Mouse (Mus musculus): ENCODE measurements at regions not wholly inside any gene's neighbourhood (a gene's known extent, or its start where the extent isn't known, plus 50 kb on each side); places are given as distances from the start of the nearest gene placed in this dataset.

GRCm38 (mm10) chr14:17234898-17235297 is 415.9 kb upstream of the Rarb start:
- ATAC-seq (ENCODE audit: insufficient read depth): no peak
- H3K36me3 ChIP-seq (replicated peaks): no peaks in the 10 kb centered on the region
- no peaks in the 10 kb centered on the region for H3K27me3 ChIP-seq
- H3K9ac ChIP-seq: no peak overlapping the region
- no peak overlapping the region for H3K27ac ChIP-seq (replicated peaks)
- no peaks in the 10 kb centered on the region for H3K4me1 ChIP-seq (replicated peaks)
- no peak overlapping the region for H3K4me2 ChIP-seq
- no peaks in the 10 kb centered on the region for H3K9me3 ChIP-seq (replicated peaks)
- no peak overlapping the region for H3K4me3 ChIP-seq (replicated peaks)

GRCm38 (mm10) chr14:17211502-17211901 is 392.5 kb upstream of the Rarb start:
- Histone ChIP-seq H3K27me3 (no peaks in the 10 kb centered on the region), H3K4me1 (replicated peaks) (no peaks in the 10 kb centered on the region), H3K36me3 (replicated peaks) (no peaks in the 10 kb centered on the region), H3K9me3 (replicated peaks) (no peaks in the 10 kb centered on the region), H3K4me3 (replicated peaks) (no peak overlapping the region), H3K4me2 (no peak overlapping the region), H3K27ac (replicated peaks) (no peak overlapping the region), H3K9ac (no peak overlapping the region)
- ATAC-seq (ENCODE audit: insufficient read depth): no peak
- 53% methylated on average over 2 of the region's 2 CpGs for WGBS (ENCODE audit: insufficient replicate concordance)

DNA sequence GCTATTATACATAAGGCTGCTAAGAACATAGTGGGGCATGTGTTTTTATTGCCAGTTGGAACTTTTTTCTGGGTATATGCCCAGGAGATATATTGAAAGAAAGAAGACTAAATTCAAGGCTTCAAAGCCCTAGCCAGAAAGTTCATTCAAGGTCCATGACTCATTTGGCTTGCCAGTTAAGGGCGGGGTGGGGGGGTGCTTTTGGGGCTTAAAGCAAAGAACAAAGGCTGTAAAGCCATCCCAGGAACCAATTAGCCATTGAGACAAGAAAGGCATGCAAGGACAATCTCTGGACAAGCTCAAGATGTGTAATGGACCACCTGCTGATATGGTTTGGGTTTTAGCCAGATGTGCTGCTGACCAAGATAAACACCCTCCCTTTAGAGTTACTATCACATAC is 386.7 kb upstream of the Rarb start:
- no peak overlapping the region for H3K4me3 ChIP-seq (replicated peaks)
- WGBS (ENCODE audit: insufficient replicate concordance): 44% methylated on average over 1 of the region's 1 CpGs
- H3K4me1 ChIP-seq (replicated peaks): no peaks in the 10 kb centered on the region
- no peaks in the 10 kb centered on the region for H3K9me3 ChIP-seq (replicated peaks)
- H3K27ac ChIP-seq (replicated peaks): no peak overlapping the region
- no peaks in the 10 kb centered on the region for H3K27me3 ChIP-seq
- H3K4me2 ChIP-seq: no peak overlapping the region
- no peak for ATAC-seq (ENCODE audit: insufficient read depth)
- H3K36me3 ChIP-seq (replicated peaks): no peaks in the 10 kb centered on the region
- no peak overlapping the region for H3K9ac ChIP-seq

- Histone ChIP-seq H3K4me3 (replicated peaks) (no peak overlapping the region), H3K36me3 (replicated peaks) (no peaks in the 10 kb centered on the region), H3K27me3 (no peaks in the 10 kb centered on the region), H3K4me2 (no peak overlapping the region), H3K9ac (no peak overlapping the region), H3K27ac (replicated peaks) (no peak overlapping the region), H3K9me3 (replicated peaks) (no peaks in the 10 kb centered on the region), H3K4me1 (replicated peaks) (no peaks in the 10 kb centered on the region)
- 37% methylated on average over 1 of the region's 1 CpGs for WGBS (ENCODE audit: insufficient replicate concordance)
- ATAC-seq (ENCODE audit: insufficient read depth): no peak
Observed at GRCm38 (mm10) chr14:17203251-17204015, 384.5 kb upstream of the Rarb start.

GRCm38 (mm10) chr14:17192953-17193352 is 374.0 kb upstream of the Rarb start:
- no peak for ATAC-seq (ENCODE audit: insufficient read depth)
- Histone ChIP-seq H3K4me2 (no peak overlapping the region), H3K9me3 (replicated peaks) (no peaks in the 10 kb centered on the region), H3K4me3 (replicated peaks) (no peak overlapping the region), H3K27me3 (no peaks in the 10 kb centered on the region), H3K4me1 (replicated peaks) (no peaks in the 10 kb centered on the region), H3K9ac (no peak overlapping the region), H3K36me3 (replicated peaks) (no peaks in the 10 kb centered on the region), H3K27ac (replicated peaks) (no peak overlapping the region)
- 14% methylated on average over 2 of the region's 2 CpGs for WGBS (ENCODE audit: insufficient replicate concordance)

- Histone ChIP-seq H3K9me3 (replicated peaks) (no peaks in the 10 kb centered on the region), H3K4me1 (replicated peaks) (no peaks in the 10 kb centered on the region), H3K4me3 (replicated peaks) (no peak overlapping the region), H3K27ac (replicated peaks) (no peak overlapping the region), H3K36me3 (replicated peaks) (no peaks in the 10 kb centered on the region), H3K27me3 (peaks cover 12% of the 10 kb centered on the region), H3K4me2 (peak overlapping the region; percentile 55), H3K9ac (no peak overlapping the region)
- WGBS (ENCODE audit: insufficient replicate concordance): 16% methylated on average over 7 of the region's 7 CpGs
- no peak for ATAC-seq (ENCODE audit: insufficient read depth)
Observed at GRCm38 (mm10) chr14:17173218-17173617, 354.3 kb upstream of the Rarb start.

GRCm38 (mm10) chr14:17172330-17173110 is 353.6 kb upstream of the Rarb start:
- Histone ChIP-seq H3K9me3 (replicated peaks) (no peaks in the 10 kb centered on the region), H3K36me3 (replicated peaks) (no peaks in the 10 kb centered on the region), H3K4me1 (replicated peaks) (no peaks in the 10 kb centered on the region), H3K27ac (replicated peaks) (no peak overlapping the region), H3K4me2 (peak overlapping the region; percentile 55), H3K4me3 (replicated peaks) (peak overlapping the region; percentile 23; the same call in 1 of the 2 replicates), H3K27me3 (peaks cover 12% of the 10 kb centered on the region), H3K9ac (no peak overlapping the region)
- ATAC-seq (ENCODE audit: insufficient read depth): no peak
- 2% methylated on average over 35 of the region's 35 CpGs for WGBS (ENCODE audit: insufficient replicate concordance)

- H3K9ac ChIP-seq: no peak overlapping the region
- ATAC-seq (ENCODE audit: insufficient read depth): no peak
- peaks cover 12% of the 10 kb centered on the region for H3K27me3 ChIP-seq
- no peaks in the 10 kb centered on the region for H3K36me3 ChIP-seq (replicated peaks)
- H3K4me2 ChIP-seq: peak overlapping the region; percentile 55; the same call in 1 of the 2 replicates
- 30% methylated on average over 5 of the region's 5 CpGs for WGBS (ENCODE audit: insufficient replicate concordance)
- H3K9me3 ChIP-seq (replicated peaks): no peaks in the 10 kb centered on the region
- H3K4me1 ChIP-seq (replicated peaks): no peaks in the 10 kb centered on the region
- no peak overlapping the region for H3K4me3 ChIP-seq (replicated peaks)
- no peak overlapping the region for H3K27ac ChIP-seq (replicated peaks)
Observed at GRCm38 (mm10) chr14:17171896-17172295, 352.9 kb upstream of the Rarb start.

DNA sequence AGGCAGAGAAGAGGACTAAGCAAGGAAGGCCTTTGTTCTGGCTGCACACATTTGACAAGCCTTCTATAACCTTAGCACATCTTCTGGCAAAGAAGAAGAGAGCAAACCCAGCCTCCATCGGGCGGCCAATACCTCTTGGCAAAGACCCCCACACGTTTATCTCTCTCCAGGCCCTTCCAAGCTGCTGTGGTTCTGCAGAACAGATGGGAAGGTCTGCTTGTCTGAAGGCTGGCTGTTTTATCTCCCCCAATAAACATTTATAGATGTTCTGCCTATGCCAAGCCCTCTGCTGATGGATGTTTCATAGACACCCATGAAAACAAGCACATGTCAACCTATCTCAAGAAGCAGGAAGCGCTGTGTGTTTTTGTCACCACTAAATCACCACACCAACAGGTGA is 339.4 kb upstream of the Rarb start:
- 43% methylated on average over 4 of the region's 4 CpGs for WGBS (ENCODE audit: insufficient replicate concordance)
- Histone ChIP-seq H3K27ac (replicated peaks) (no peak overlapping the region), H3K27me3 (no peaks in the 10 kb centered on the region), H3K4me1 (replicated peaks) (no peaks in the 10 kb centered on the region), H3K4me3 (replicated peaks) (no peak overlapping the region), H3K9ac (no peak overlapping the region), H3K4me2 (no peak overlapping the region), H3K36me3 (replicated peaks) (no peaks in the 10 kb centered on the region), H3K9me3 (replicated peaks) (no peaks in the 10 kb centered on the region)
- no peak for ATAC-seq (ENCODE audit: insufficient read depth)

- Histone ChIP-seq H3K4me2 (no peak overlapping the region), H3K4me1 (replicated peaks) (no peaks in the 10 kb centered on the region), H3K27ac (replicated peaks) (no peak overlapping the region), H3K9ac (no peak overlapping the region), H3K4me3 (replicated peaks) (no peak overlapping the region), H3K36me3 (replicated peaks) (no peaks in the 10 kb centered on the region), H3K9me3 (replicated peaks) (no peaks in the 10 kb centered on the region), H3K27me3 (no peaks in the 10 kb centered on the region)
- ATAC-seq (ENCODE audit: insufficient read depth): no peak
- 43% methylated on average over 2 of the region's 2 CpGs for WGBS (ENCODE audit: insufficient replicate concordance)
Observed at GRCm38 (mm10) chr14:17156402-17156954, 337.5 kb upstream of the Rarb start.

DNA sequence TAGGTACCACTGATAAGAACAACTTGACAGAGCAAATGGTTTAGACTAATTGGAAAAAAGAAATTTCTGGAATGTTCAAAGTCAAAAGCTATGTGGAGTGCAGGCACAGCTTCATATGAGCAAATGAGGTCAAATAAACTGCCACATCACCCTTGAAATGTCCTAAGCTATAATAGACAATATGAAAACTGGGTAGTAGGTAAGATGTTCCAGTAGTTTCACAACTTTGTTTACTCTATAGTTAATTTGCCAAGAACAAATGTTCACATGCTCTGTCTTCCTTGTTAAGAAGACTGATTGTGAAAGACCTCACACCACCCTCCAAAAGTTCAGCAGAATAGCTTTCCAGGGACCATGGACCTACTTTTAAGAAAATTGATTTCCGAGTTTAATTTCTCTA is 301.7 kb upstream of the Rarb start:
- Histone ChIP-seq H3K9ac (no peak overlapping the region), H3K9me3 (replicated peaks) (no peaks in the 10 kb centered on the region), H3K36me3 (replicated peaks) (no peaks in the 10 kb centered on the region), H3K4me3 (replicated peaks) (no peak overlapping the region), H3K4me1 (replicated peaks) (no peaks in the 10 kb centered on the region), H3K27me3 (no peaks in the 10 kb centered on the region), H3K4me2 (no peak overlapping the region), H3K27ac (replicated peaks) (no peak overlapping the region)
- WGBS (ENCODE audit: insufficient replicate concordance): 62% methylated on average over 1 of the region's 1 CpGs
- ATAC-seq (ENCODE audit: insufficient read depth): no peak

Data from liver, embryonic 15.5 days (tissue).